In the genomic region with DNA sequence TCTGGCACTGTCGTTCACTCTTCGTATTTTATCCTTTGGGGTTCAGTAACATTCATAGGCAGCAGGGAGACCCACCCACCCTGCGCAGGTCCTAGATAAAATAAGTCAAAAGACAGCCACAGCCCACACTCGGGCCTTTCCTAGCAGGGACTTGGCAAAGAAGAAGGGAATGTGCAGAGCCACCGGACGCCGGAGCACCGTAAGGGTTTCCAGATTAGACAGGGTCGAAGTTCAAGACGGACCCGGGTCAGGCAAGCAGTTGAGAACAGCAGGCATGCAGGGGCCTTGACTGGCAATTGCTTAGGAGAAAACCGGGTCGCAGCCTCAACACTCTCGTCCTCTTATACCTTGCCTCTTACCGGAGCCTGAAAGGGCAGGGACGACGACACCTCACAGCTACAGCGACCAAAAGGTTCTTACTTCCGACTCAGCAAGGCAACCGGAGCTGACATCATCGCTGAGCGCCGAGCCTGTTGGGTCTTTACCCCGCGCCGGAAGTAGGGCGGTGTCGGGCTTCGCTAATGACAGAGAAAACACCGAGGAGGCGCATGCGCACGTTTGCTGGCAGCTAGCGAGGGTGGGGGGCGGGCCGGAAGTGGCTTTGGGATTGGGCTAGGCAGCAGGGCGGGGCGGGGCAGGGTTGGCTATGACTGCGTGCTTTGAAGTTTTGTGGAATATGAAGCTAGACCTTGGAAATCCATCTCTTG, we compare ENCODE assay signal across 8 mouse cellular contexts. TPM values are rescaled to one million over a fixed set of nuclear protein-coding genes. Genes with fewer than 3 reads are reported as not detected.
DNase-seq lines count a peak whose midpoint lies in the region; ATAC-seq lines count a peak whose summit lies in the region.

Gene Ube4a (minus strand): TSS at position 475 of the 707 bp plus-strand sequence.

- under 1% methylated on average over 37 of the region's 39 CpGs for WGBS in hindbrain, embryonic 11.5 days

- H3K9me3 ChIP-seq in hindbrain, embryonic 11.5 days (ENCODE audit: control insufficient read depth, low read length) = no peaks in the 10 kb centered on the region

- peak within 1 kb of the TSS; percentile 88 for H3K4me3 ChIP-seq in hindbrain, embryonic 11.5 days (ENCODE audit: low read depth, low read length)

- no peaks in the 10 kb centered on the region for H3K27me3 ChIP-seq in hindbrain, embryonic 11.5 days (ENCODE audit: control insufficient read depth, insufficient read depth, low read length)

- DNase-seq in Muller cell, postnatal 12 days (ENCODE audit: inconsistent ontology term) = peak; percentile 99
- DNase-seq in cerebellum, adult 9-11 months = peak; percentile 99
- peak; percentile 98 to 100 for DNase-seq in frontal cortex, adult 2 months (ENCODE audit: extremely low spot score in 1 of 2, low spot score in 1 of 2)
- peak; percentile 100 for DNase-seq in hindbrain, embryonic 11.5 days (ENCODE audit: low spot score)
- peak; percentile 99 to 100 for DNase-seq in layer of hippocampus, postnatal 10 days (ENCODE audit: low spot score in 2 of 2)
- peak; percentile 99 for DNase-seq in lung, postnatal 10 days
- peak; percentile 98 for DNase-seq in ovary, postnatal 36 days (ENCODE audit: low spot score)
- peak; percentile 100 for DNase-seq in thymus, postnatal 25 days

- H3K27ac ChIP-seq in hindbrain, embryonic 11.5 days (ENCODE audit: low read depth, low read length) = no peak within 1 kb of the TSS; the same call in 1 of the 2 replicates

- H3K4me1 ChIP-seq in hindbrain, embryonic 11.5 days (replicated peaks; ENCODE audit: control insufficient read depth, insufficient read depth, low read length) = no peaks in the 10 kb centered on the region; the same call in 1 of the 2 replicates

- peak; percentile 95 for ATAC-seq in hindbrain, embryonic 11.5 days (ENCODE audit: low FRiP score)

- peak within 1 kb of the TSS; percentile 72 for H3K9ac ChIP-seq in hindbrain, embryonic 11.5 days (ENCODE audit: low read depth, low read length)

- H3K36me3 ChIP-seq in hindbrain, embryonic 11.5 days (ENCODE audit: control insufficient read depth, insufficient read depth, low read length) = no peaks in the 10 kb centered on the region

- H3K4me2 ChIP-seq in hindbrain, embryonic 11.5 days (replicated peaks; ENCODE audit: low read depth, low read length) = peak within 1 kb of the TSS; percentile 88

RNA-seq across cellular contexts. Expression of gene Ube4a, which starts in this region (rescaled TPM):
- polyA plus RNA-seq in frontal cortex, adult 2 months (2012; rRNA removed) = 25.3 and 27.4 TPM in 2 replicates
- 36.4 and 47.3 TPM in 2 replicates for polyA plus RNA-seq in hindbrain, embryonic 11.5 days (2014; fragmentation: Nextera tagmentation; extraction: Ambion mirVana)
- total RNA-seq in layer of hippocampus, postnatal 10 days (2021) = 100 to 1,000 TPM in 1 of 2 experiments, 10 to 100 TPM in 1; 92.4 to 104 TPM
